Mouse (Mus musculus) adipocyte (in vitro differentiated cells): Measurements from ENCODE around the gene Fkbp6.

ENCODE experiments used
- DNase-seq: peaks from one replicate; pipeline ENCODE4 v3.0.0-alpha.2; 2016; ENCODE audit warnings: low spot score

The Fkbp6 gene

DNA sequence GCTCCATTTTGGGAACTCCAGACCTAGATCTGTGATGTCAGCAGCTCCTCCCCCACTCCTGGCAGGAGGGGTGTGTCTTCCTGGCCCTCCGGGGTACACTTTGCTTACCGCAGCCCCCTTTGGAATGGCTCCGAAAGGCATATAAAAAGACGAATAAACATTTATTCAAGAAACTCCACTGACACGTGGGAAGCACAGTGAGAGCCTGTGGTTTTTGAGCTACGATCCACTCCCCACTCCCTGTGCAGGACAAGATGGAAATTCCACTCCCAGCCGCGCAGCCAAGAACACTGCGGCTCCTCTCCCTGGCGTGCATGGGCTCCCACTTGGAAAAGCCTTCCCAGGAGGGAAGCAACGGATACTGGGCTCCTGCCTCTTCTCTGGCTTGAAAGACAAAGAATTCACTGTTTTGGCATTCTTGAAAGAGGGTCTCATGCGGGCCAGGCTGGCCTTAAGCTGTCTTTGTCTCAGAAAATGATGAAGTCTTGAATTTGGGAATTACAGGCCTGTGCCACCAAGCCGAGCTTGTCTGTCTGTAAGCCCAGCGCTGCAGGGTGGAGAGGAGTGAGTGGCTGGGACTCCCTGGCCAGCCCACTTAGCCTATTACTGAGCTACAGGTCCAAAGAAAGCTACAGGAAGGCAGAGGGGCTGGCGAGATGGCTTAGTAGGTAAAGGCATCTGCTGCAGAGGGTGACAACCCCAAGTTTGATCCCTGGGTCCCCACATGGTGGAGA, 75.0 kb downstream of the Fkbp6 start:
- DNase-seq = no peak

DNA sequence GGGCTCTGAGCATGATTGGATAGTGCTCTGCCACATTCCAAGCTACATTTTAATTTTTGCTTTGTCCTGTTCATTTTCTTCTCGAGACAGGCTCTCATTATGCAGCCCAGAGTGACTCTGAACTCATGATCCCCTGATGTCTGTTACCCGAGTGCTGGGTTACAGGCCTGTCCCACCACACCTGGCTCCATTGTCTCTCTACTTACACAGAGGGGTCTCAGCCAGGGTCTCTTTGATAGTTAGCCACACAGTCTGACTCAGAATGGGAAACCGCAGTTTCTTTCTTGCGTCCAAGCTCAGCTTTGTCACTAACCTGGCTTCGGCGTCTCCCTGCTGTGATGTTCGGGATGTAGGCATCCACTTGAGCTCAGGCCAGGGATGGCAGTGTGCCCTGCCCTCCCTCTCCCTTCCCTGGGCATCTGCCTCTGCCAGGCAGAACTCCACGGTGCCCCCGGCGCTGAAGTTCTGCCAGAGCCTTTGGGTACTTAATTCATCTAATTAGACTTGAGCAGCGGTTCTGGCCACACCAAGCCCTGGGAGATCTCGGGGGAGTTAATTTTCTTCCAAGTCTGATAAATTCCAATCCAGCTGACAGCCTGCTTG, 78.2 kb downstream of the Fkbp6 start:
- no peak for DNase-seq

DNA sequence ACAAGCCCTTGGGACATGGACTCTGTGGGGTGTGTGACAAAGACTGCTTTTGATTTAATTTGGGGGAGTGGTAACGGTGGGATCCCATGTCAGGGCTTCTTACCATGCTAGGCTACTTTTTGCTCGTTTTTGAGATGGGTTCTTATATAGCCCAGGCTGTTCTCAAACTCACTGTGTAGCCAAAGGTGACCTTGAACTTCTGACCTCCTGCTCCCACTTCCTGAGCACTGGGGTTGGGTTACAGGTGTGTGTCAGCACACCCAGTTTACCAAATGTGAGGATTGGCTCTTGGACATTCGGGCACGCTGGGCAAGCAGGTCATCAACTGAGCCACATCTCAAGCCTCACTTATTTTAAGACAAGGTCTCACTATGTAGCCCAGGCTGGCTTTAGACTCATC, 79.5 kb downstream of the Fkbp6 start:
- no peak for DNase-seq

DNA sequence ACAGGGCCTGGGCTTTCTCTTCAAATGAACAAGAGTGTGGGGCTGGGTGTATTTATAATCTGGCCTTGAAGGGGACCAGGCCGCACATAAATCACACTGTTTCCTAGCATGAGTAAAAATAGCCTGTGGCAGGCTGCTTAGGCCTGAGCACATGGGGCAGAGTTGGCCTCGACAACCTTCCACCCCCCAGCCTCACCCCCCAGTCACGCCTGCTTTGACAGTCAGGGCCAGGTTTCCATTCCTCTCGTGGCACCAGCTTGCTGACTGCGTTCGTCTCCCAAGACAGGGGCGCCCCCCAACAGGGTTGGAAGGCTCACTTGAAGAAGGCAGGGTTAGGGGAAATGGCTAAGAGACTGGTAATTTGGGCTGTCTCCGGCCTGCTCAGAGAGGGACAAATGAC, 80.4 kb downstream of the Fkbp6 start:
- DNase-seq = no peak

DNA sequence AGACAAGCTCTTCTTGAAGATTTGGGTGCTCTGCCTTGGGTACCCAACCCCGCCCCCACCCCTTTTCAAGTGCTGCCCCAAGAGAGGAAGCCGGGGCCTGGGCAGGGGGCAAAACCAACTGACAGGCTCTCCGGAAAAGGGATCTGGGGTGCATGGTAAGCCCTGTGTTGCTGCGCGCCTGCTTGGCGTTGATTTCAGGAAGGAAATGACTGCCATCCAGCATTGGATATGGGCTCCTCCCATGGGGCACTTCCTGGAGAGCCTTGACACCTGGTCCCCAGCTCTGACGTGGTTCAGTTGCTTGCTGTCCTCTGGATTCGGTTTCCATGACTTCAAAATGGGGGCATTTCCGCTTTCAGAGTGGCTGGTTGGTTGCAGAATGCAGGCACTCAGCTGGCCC, 85.3 kb downstream of the Fkbp6 start:
- DNase-seq = no peak

DNA sequence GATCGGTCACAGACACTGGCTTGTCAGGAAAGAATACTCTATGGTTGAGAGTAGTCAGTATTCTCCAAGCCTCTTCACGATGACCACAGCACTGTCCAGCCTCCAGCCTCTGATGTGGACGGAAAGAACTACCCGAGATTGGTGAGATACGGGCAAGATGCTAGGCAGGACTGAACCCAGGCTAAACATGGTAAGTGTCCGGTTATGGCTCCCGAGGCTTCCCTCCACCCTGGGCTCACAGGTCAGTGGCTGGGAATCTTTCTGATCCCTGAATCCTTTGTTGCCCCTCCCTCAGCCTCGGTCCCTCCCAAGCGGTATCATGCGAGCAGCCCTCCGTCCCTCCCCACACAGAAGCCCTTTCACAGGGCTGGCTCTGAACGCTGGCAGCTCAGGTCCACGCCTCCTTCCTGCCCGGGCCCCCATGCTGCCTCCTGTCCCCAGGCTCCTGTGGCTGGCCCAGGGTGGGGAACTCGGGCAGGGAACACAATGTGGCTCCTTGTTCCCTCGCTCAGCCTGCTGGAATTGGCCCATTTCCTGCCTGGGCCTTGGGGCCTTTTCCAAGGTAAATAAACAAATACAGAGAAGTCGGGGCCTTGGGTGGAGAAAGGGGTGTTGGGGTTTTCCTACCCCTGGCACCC, 85.9 kb downstream of the Fkbp6 start:
- DNase-seq = peak; percentile 16

DNA sequence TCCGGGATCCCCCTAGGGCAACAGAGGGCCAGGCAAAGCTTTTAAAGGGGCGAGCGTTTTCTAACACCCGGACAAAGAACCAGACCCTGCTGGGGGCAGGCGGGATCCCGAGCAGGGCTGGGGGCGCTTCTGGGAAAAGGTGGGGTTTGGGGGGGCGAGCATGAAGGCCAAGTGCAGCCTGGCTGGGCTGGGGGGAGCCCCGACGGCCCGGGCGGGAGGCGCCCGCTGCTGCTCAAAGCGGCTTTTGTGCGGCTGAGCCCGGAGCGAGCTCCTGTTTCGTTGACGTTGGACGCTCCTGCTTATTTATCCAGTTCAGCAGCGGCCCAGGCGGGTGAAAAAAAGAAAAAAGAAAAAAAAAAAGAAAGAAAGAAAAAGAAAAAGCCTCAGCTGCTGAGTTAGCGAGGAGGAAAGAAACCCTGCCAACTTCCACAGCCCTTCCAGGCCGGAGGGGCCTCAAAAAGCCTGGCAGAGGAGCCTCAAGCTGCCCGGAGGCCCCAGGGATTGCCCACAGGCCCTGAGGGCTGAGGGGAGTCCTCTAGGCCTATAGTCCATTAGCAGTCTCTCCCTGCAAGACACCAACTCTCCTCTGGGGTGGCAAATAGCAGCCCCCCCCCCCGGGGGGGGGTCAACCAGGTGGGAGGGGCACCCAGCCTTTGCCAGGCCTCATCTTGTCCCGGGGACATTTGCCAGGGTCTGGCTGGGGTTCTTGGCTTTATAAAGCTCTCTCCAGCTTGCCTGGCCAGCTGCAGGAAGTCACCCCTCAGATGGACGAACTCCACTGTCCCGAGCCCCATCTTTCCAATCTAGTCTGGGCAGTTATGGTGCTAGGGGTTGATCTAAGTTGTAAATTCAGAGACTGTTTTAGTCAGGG, 91.3 kb downstream of the Fkbp6 start:
- DNase-seq = peak; percentile 7

DNA sequence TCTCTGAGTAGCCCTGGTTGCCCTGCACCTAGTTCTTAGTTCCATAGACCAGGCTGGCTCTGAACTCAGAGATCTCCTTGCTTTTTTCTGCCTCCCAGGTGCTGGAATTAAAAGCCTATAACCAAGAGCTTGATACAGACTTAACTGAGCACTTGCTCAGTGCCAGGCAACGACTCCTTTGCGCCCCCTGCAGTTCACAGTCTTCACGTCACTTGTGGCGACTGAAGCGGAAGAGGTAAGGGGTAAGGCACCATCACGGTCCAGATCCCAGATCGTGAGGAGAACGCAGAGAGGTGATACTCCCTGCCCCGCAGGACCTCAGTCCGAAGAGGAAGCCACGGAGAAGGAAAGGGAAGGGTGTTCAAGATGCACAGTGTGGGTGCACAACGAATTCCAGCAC, 92.3 kb downstream of the Fkbp6 start:
- DNase-seq = no peak

DNA sequence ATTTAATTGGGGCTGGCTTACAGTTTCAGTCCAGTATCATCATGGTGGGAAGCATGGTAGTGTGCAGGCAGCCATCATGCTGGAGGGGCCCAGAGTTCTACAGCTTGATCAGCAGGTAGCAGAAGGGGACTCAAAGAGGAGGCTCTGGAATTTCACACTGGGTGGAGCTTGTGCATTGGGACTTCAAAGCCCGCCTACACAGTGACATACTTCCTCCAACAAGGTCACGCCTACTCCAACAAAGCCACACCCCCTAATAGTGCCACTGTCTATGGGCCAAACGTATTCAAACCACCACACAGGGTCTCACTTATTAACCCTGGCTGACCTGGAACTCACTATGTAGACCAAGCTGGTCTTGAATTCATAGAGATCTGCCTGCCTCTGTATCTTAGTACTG, 93.7 kb downstream of the Fkbp6 start:
- no peak for DNase-seq

DNA sequence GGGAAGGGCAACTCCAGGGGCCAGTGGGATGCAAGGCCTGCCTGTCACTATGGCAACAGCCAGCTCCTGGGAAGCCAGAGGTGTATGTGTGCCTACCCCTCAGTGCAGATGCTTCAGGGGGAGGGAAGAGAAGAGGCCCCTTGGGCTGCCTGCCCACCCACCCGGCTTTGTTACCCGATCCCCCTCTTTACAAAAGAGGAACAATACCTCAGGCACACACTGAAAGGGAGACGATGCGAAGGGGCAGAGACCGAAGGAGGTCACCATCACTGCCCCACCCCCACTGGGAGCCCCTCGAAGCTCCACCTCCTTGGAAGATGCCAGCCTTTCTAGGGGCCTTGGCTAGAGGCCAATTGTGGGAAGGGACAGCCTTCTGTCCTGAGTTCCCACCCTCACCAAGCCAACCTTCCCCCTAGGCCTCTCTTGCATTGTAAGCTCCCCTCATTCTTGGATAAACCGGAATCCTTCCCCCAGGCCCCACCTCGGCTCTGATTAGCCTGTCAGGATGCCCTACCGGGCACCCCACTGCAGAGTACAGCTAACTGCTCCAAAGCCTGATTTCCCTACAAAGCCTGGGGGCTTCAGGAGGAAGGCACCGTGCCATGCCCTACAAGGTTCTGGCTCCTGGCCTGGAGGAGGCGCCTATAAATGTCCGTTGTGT, 96.0 kb downstream of the Fkbp6 start:
- DNase-seq = no peak

DNA sequence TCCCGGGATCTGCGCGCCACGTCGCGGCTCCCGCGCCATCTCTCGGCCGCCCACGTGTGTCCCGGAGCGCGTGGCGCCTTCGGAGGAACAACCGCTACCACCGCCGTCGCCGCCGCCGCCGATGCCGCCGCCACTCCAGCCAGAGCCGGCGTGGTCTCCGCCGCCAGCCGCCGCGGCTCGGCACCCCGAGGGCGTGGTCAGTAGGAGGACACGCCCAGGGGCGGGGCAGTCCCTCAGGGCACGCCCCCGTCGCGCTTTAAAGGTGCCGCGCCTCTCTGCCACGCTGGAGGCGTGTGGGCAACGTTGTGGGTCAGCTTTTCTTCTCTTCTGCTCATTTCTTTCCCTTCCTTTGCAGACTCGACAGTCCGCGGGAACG, 98.8 kb downstream of the Fkbp6 start, which contains the start of gene Fzd9:
Gene Fzd9, minus strand, starts transcription at position 152 of the 376 bp plus-strand sequence.
- no peak for DNase-seq

DNA sequence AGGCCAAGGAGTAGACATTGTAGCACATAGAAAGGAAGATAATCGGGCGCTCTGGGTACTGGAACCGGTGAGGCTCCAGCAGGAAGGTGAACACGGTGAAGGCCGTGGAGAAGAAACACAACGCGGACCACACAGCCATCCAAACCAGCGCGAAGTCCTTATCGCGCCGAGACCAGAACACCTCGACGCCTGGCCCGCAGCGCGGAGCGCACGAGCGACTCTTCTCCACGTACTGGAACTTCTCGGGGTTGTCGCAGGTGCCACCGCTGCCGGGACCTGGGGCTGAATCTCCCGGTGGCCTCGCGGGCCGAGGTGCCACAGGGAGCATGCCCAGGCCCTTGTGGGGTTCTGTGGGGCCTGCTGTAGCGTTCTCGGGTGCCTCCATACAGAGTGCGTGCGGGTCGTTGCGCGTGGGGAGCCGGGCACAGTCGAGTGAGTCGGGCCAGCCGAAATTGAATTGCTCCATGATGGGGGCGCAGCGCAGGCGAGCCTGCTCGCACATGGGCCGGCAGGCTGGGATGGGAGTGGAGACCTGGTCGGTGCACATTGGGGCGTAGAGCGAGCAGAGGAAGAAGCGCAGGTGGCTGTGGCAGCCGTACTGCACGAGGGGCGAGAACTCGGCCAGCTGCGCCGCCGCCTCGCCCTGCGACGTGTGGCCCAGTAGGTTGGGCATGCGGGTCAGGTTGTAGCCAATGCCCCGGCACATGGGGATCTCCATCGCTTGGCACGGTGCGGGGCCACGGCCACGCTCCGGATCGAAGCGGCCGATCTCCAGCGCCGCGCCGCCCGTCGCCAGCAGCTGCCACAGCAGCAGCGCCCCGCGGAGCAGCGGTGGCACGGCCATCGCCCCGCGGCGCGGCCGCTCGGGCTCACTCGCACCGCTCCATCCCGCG, 99.4 kb downstream of the Fkbp6 start:
- no peak for DNase-seq

DNA sequence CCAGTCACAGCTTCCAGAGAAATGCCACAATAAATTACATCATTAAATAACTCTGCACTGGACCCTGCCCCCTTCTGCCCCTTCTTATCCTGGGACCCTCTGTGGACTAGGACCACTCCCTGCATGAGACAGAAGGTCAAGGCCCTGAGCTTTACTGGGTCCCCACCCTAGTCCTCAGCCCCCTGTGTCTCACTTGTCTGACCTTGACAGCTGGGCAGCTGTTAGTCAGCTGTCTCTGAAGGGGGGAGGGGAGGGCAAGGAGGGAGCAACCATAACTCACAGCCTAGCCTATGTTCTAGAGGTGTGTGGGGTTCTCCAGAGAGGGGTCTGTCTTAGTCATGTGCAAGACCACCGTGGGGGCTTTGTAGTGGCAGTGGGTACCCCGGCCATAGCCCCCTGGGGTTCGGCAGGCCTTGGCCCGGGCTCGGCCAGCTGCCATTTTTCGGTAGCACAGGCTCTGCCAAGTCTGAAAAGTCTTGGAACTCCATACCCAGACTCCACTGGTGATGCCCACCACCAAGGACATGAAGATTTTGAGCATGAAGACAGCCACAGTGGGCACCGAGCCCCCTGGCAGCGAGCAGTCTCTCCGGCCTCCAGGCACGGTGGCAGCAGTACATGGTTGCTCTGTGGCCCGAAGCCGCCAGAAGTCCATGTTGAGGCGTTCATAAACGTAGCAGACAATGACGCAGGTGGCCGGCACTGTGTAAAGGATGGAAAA, 100.7 kb downstream of the Fkbp6 start:
- no peak for DNase-seq

DNA sequence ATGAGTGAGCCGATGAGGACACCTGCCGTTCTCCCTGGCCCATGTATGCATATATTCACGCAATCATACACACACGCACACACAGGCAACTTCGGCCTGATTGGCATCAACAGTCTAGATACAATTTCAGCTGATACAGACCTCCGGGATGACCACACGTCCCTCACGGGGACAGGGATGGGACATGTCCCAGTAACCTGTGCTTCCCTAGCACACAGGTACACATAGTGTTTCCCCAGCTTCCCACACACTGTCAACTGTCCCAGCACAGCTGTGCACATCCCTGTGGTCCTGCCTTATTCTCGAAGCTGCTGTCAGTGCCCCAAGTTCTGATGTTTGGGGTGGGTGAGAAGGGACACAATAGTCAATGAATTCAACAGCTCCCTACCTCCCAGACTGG, 102.5 kb downstream of the Fkbp6 start:
- DNase-seq = no peak

DNA sequence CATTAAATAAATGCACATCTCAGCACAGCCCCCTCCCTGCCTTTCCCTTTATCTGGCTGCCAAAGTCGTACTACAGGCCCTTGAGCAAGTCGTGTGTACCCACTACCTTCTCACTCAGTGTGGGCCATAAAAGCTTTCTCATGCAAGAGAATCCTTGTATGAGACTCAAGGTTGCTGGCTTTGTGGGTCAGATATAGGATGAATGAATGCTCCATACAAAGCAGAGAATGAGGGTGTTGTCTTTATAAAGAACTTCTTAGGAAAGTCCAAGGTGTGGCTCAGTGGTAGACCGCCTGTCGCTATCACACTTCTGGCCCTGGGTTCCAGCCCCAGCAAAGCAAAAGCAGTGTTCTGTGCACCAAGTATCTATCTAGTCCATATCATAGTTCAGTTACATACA, 103.3 kb downstream of the Fkbp6 start:
- no peak for DNase-seq

DNA sequence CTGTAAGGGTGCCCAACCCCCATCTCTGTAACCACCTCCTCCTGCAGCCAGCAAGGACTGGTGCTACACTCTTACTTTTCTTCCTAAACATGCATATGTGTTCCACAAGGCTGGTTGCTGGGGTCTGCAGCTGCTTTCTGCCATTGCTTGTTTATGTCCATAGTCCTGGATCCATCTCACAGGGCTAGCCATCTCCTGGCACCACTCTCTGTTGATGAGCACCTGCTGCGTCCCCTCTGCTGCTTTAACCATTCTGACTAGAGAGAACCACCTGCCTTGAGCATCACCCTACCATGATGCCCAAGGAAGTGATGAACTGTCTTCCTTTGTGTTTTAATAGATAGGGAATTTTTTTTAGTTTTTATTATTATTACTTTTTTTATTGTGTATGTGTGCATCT, 106.7 kb downstream of the Fkbp6 start:
- DNase-seq = no peak

DNA sequence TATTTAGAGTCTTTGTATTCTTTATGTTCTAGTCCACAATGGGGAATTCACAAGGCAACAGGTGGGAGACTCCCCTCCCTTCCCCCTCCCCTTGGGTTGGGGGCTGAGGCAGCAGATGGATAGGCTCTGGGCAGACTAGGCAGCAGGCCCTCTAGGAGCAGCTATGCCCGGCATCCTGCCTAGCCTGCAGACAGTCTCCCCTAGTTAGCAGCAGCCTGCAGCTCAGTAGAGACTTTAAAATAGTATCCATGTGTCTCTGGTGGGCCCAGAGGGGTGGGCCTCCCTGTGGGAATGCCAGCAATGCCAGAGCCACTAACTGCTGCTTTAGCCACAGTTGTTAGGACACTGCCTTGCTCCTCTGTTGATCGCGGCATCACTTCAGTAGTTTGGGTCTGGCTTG, 107.2 kb downstream of the Fkbp6 start:
- DNase-seq = no peak

DNA sequence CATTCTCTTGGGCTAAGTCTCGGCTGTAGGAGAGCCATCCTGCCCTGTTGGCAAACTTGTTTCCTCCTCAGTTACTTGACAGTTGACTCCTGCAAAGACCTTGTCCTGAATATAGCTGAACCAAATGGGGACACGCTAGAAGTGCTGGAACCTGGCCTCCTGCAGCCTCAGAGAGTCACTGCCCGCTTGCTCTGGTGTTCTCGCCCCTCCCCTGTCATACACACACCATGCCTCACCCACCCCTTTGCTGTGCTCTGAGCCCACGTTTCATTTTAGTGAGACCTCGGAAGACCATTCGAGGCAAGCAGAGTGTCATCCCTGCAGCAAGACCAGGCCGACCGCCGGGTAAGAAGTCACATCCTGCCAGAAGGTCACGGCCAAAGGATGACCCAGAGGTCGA, 107.7 kb downstream of the Fkbp6 start:
- DNase-seq = no peak
